Comparison of ENCODE assay signal across 8 mouse cellular contexts in genomic region chr15:12248279-12248678, GRCm38 (mm10). TPM values are rescaled to one million over a fixed set of nuclear protein-coding genes. Genes with fewer than 3 reads are reported as not detected.
DNase-seq lines count a peak whose midpoint lies in the region; ATAC-seq and TF ChIP-seq lines count a peak whose summit lies in the region.
"Had no signal": no experiment of that assay in that cellular context is flagged by ENCODE, and none has a peak within 500 bp of the region (broad histone marks: within the 10 kb centered on the region; RNA-seq: fewer than 3 reads in every experiment).

No protein-coding gene starts in this region.

- peaks cover 16 to 32% of the 10 kb centered on the region in 2 experiments for H3K4me1 ChIP-seq in MEL (ENCODE audit: control insufficient read depth in 1 of 2, insufficient read depth in 2 of 2, low read length in 2 of 2)
- no peaks in the 10 kb centered on the region for H3K4me1 ChIP-seq in stomach, postnatal 0 days (replicated peaks; ENCODE audit: control insufficient read depth, insufficient read depth)

- TF ChIP-seq RAD21 in MEL (IDR thresholded peaks at IDR 0.05; ENCODE audit: low read depth, low read length): peak; percentile 38

- H3K9me3 ChIP-seq in MEL (replicated peaks; ENCODE audit: insufficient read depth, low read length): no peaks in the 10 kb centered on the region
- H3K9me3 ChIP-seq in stomach, postnatal 0 days (ENCODE audit: control insufficient read depth, low read length): no peaks in the 10 kb centered on the region
- H3K9me3 ChIP-seq: embryonic facial prominence, embryonic 15.5 days had no signal

- H3K79me3 ChIP-seq in C2C12 (ENCODE audit: low read depth): no peaks in the 10 kb centered on the region

- peak; percentile 83 for ATAC-seq in inflammation-experienced regulatory T-cells, adult 6 months
- no peak for ATAC-seq in stomach, postnatal 0 days (ENCODE audit: low FRiP score, low TSS enrichment)

- no peak overlapping the region for H3K4me2 ChIP-seq in stomach, postnatal 0 days (replicated peaks; ENCODE audit: low read depth)
- H3K4me2 ChIP-seq: embryonic facial prominence, embryonic 15.5 days had no signal

- H3K9ac ChIP-seq in MEL (ENCODE audit: control insufficient read depth, low read depth, low read length, poor library complexity, severe bottlenecking): no peak overlapping the region
- H3K9ac ChIP-seq in stomach, postnatal 0 days (ENCODE audit: low read length): no peak overlapping the region
- H3K9ac ChIP-seq: embryonic facial prominence, embryonic 15.5 days had no signal

- H3K4me3 ChIP-seq in C2C12 (ENCODE audit: insufficient read depth, poor library complexity, severe bottlenecking) (no peak overlapping the region), MEL (ENCODE audit: control insufficient read depth in 1 of 2, insufficient read depth in 1 of 2, low read depth in 2 of 2, low read length in 2 of 2) (no peak overlapping the region)
- no peak overlapping the region for H3K4me3 ChIP-seq in stomach, postnatal 0 days (ENCODE audit: low read depth, low read length)
- H3K4me3 ChIP-seq: embryonic facial prominence, embryonic 15.5 days had no signal

- DNase-seq in heart, postnatal 4 days: peak; percentile 47
- no peak for DNase-seq in heart, adult 8-10 months (ENCODE audit: low spot score)
- peak; percentile 77 for DNase-seq in MEL (ENCODE audit: low read depth, low spot score)
- DNase-seq in stomach, postnatal 0 days (ENCODE audit: low spot score): peak; percentile 43
- DNase-seq in ovary, adult 18-20 months (ENCODE audit: low spot score): no peak

- TF ChIP-seq POLR2A in MEL (IDR thresholded peaks at IDR 0.05; ENCODE audit: control insufficient read depth in 1 of 2, insufficient read depth in 1 of 2, low read depth in 1 of 2, low read length in 2 of 2, poor library complexity in 1 of 2): no peak

- TF ChIP-seq EP300 in MEL (IDR thresholded peaks at IDR 0.05; ENCODE audit: low read depth in 1 of 2, low read length in 2 of 2): no peak
- no peak for TF ChIP-seq EP300 in stomach, postnatal 0 days (optimal IDR thresholded peaks at IDR 0.05)

- H3K79me2 ChIP-seq in C2C12 (ENCODE audit: control insufficient read depth, insufficient read depth): no peaks in the 10 kb centered on the region
- no peaks in the 10 kb centered on the region for H3K79me2 ChIP-seq in MEL (ENCODE audit: control insufficient read depth, insufficient read depth, low read length, poor library complexity)

- H3K36me3 ChIP-seq in C2C12 (ENCODE audit: control insufficient read depth, insufficient read depth) (peaks cover 59% of the 10 kb centered on the region), MEL (ENCODE audit: control insufficient read depth in 1 of 2, insufficient read depth in 2 of 2, low read length in 2 of 2) (peaks cover 8 to 34% of the 10 kb centered on the region in 2 experiments)
- peaks cover 11% of the 10 kb centered on the region for H3K36me3 ChIP-seq in stomach, postnatal 0 days (ENCODE audit: control insufficient read depth, insufficient read depth, low read length)

- 53% methylated on average over 4 of the region's 4 CpGs for WGBS in stomach, postnatal 0 days

- H3K27ac ChIP-seq in MEL (ENCODE audit: control insufficient read depth, low read depth, low read length): no peak overlapping the region
- H3K27ac ChIP-seq in stomach, postnatal 0 days (replicated peaks): no peak overlapping the region
- H3K27ac ChIP-seq: embryonic facial prominence, embryonic 15.5 days had no signal

- H3K27me3 ChIP-seq in C2C12 (ENCODE audit: control insufficient read depth, insufficient read depth, insufficient read length) (no peaks in the 10 kb centered on the region), MEL (ENCODE audit: control insufficient read depth in 1 of 2, insufficient read depth in 2 of 2, low read length in 2 of 2) (no peaks in the 10 kb centered on the region)
- H3K27me3 ChIP-seq in stomach, postnatal 0 days (ENCODE audit: control insufficient read depth, insufficient read depth, low read length): no peaks in the 10 kb centered on the region
- H3K27me3 ChIP-seq: embryonic facial prominence, embryonic 15.5 days had no signal

- peak; percentile 39 for TF ChIP-seq CTCF in C2C12 (IDR thresholded peaks at IDR 0.05; ENCODE audit: control insufficient read depth, insufficient read depth, insufficient read length)
- TF ChIP-seq CTCF in MEL (IDR thresholded peaks at IDR 0.05 in 2 of 3, conservative IDR thresholded peaks at IDR 0.05 in 1 of 3; ENCODE audit: control insufficient read depth in 1 of 3, insufficient read depth in 1 of 3, low read depth in 2 of 3, low read length in 3 of 3, poor library complexity in 1 of 3, severe bottlenecking in 1 of 3): peak; percentile 66 to 73 (median 69)
- TF ChIP-seq CTCF in stomach, postnatal 0 days (IDR thresholded peaks at IDR 0.05; ENCODE audit: low read depth): peak; percentile 77

- H3ac ChIP-seq in C2C12 (ENCODE audit: control insufficient read depth, insufficient read length, low read depth): no peak overlapping the region

TF ChIP-seq in C2C12, 6 proteins besides CTCF, POLR2A, EP300 and RAD21:
- TF ChIP-seq FOSL1 (IDR thresholded peaks at IDR 0.05; ENCODE audit: insufficient read depth, low read length, poor library complexity, severe bottlenecking): no peak
- no peak for TF ChIP-seq MYOD1 (IDR thresholded peaks at IDR 0.05; ENCODE audit: control insufficient read depth, insufficient read length, low read depth)
- no peak for TF ChIP-seq MYOG (IDR thresholded peaks at IDR 0.05; ENCODE audit: control insufficient read depth, extremely low read depth, insufficient read length)
- no peak for TF ChIP-seq CEBPB (IDR thresholded peaks at IDR 0.05; ENCODE audit: low read depth)

TF ChIP-seq in MEL, 35 proteins besides CTCF, POLR2A, EP300 and RAD21:
- TF ChIP-seq ZC3H11A (IDR thresholded peaks at IDR 0.05; ENCODE audit: low read depth, low read length) (peak; percentile 27; the same call in 1 of the 2 replicates), SMC3 (IDR thresholded peaks at IDR 0.05; ENCODE audit: low read depth, low read length) (peak; percentile 74), USF2 (IDR thresholded peaks at IDR 0.05; ENCODE audit: borderline replicate concordance in 1 of 2, insufficient read depth in 1 of 2, low read depth in 1 of 2, low read length in 2 of 2) (no peak)

RNA-seq across cellular contexts. Expression of gene Mtmr12, which starts 43.5 kb away (rescaled TPM):
- total RNA-seq in heart, postnatal 4 days (2021): 10 to 100 TPM; 19.6 to 22.4 TPM
- total RNA-seq in heart, adult 8-10 months (2022): 10 to 100 TPM in 2 of 4 experiments, 1 to 10 TPM in 2; 6.8 to 11.1 (median 9.0) TPM
- polyA plus RNA-seq in C2C12 (2012; fragmentation: generic; extraction: Trizol) (7.9 TPM), MEL (2012; ENCODE audit: insufficient read depth in 1 of 2, insufficient read length in 2 of 2, low read depth in 1 of 2, low replicate concordance in 2 of 2, missing spikeins in 1 of 2) (10 to 100 TPM in 1 of 2 experiments, not detected in 1; 38.2 TPM)
- total RNA-seq in MEL (2012; rRNA removed): 14.3 and 18.0 TPM in 2 replicates
- 10 to 100 TPM; 22.2 to 26.2 (median 25.0) TPM for polyA plus RNA-seq in inflammation-experienced regulatory T-cells, adult 6 months (2017; shearing (Covaris generic))
- 6.8 and 7.3 TPM in 2 replicates for polyA plus RNA-seq in stomach, postnatal 0 days (2015; fragmentation: Nextera tagmentation; extraction: Ambion mirVana)

Comparison
In these comparisons a context has a peak if more than half of its experiments do, and no peak if none do; other contexts are left out.
1. DNase-seq: peak in heart, postnatal 4 days (single experiment), MEL (single experiment) and stomach, postnatal 0 days (single experiment); none in heart, adult 8-10 months (single experiment) and ovary, adult 18-20 months (single experiment).
2. Peak in every context shown above with its lines, with median percentiles within 50 percentile points of each other: CTCF ChIP-seq.